Mouse (Mus musculus) mouse embryonic stem cell (cell line): Measurements from ENCODE around the gene Nf2.

ENCODE experiments used
- in situ Hi-C, 2 experiments: fragments of 300-500 bp; cut with MboI; formaldehyde crosslinking; loops; 1 replicate in 1 of 2; 3 replicates in 1 of 2; pipeline ENCODE4 v1.14.3; 2019 to 2020; ENCODE audit warnings: low sequenced_read_pairs in 2 of 2, low pct_unique_long_range_greater_than_20kb in 1 of 2, mixed read lengths in 1 of 2; ENCODE audit not compliant: unreplicated experiment in 1 of 2

The Nf2 gene

DNA sequence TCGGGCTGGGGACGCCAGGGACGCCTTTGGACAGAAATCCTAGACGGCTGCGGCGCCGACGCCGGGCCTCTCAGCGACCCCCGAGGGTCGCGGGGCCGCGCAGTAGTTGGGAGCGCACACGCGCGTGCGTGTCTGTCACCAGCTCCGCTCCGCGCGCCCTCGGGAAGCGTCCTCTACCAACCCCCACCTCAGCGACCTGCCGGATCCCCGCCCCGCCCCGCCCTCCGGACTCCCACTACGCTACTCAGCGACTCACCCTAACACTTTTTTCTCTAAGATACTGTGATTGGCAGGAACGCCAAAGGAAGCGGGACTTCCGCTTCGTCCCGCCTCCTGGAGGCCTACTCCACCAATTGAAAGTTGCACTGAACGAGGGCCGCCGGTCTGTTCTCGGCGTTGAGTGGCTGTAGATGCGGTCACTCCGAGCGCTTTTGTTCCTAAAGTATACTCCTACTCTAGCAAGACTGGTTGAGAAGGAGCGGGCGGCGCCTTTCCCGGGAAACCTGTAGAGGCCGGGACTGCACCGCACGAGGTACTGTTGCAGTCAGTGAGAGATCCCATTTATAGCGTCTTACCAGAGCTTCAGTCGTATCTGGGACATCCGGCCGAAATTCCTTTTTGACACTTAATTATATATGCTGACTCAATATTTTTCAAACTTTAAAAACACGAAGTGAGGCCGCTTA is at the start of gene Nf2:
Gene Nf2 (minus strand): TSS at position 279 of the 686 bp plus-strand sequence.
- in situ Hi-C loops: no loop called here

GRCm38 (mm10) chr11:4894848-4895816 is 45.8 kb upstream of the Nf2 start, which contains the start of gene Thoc5:
Thoc5 (plus strand) TSS chr11:4895320.
- in situ Hi-C loops: no loop called here

DNA sequence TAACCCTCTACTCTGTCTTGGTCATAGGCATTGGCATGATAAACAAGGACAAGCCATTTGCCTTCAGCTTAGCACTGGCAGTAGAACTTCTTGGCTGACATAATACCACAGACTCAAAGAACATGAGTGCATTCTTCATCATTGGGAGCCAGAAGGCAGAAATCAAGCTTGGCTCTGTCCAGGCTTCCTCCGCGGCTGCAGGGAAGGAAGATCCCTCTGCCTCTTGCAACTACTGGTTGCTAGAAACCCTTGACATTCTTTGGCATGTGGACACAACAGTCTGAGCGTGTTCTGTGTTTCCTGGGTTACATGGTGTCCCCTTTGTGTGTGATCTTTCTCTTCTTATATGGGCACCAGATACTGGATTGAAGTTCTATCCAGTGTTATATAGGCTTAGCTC is 37.7 kb upstream of the Nf2 start:
- in situ Hi-C loops: no loop called here

DNA sequence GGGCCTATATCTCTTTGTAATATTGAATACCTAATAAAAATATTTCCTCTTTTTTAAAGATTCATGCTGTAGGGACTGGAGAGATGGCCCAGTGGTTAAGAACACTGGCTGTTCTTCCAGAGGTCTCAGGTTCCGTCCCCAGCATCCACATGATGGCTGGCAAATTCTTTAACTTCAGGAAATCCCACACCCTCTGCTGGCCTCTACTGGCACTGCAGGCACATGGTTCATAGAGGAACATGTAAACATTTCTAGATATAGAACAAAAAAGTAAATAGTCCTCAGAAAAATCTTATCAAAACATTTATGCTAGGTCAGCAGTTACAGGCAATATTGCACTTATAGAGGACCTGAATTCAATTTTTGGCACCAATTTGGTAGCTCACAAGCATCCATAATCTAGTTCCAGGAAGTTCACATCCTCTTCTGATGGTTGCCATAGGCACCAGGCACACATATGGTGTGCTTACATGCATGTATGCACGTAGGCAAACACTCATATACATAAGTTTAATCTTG is 36.1 kb upstream of the Nf2 start:
- in situ Hi-C loops: no loop called here

DNA sequence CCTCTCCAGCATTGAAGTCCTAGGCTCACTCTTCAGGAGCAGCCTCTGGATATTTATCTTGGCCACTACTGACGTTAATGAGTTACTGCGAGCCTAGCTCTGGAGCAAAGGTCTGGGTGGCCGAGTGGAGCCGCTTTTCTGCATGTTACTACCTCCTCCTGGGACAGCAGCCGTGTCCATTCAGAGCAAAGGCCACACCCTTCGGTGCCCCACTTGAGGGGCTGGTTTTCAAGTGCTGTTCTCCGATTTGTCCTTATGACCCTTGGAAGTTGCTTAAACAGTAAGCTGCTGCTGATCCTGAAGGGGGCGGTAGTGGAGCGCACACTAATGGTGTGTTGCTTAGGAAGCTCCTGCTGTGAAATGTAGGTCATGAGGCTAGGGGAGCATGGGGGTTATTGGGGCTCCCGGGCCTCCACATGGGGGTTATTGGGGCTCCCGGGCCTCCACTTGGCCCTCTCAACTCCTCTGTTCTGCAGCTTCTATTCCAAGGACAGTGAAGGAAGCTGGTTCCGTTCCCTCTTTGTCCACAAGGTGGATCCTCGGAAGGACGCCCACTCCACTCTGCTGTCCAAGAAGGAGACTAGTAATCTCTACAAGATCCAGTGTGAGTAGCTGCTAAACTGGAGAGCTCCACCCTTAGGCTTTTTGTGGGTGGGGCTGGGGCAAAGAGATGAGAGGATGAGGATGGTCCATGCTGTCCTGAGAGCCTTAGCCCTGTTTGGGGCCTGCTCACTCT is 33.7 kb upstream of the Nf2 start:
- in situ Hi-C loops: no loop called here

- in situ Hi-C loops: no loop called here
Measured at GRCm38 (mm10) chr11:4881087-4881486, 31.8 kb upstream of the Nf2 start.

GRCm38 (mm10) chr11:4874551-4874950 is 25.2 kb upstream of the Nf2 start:
- in situ Hi-C loops: no loop called here

DNA sequence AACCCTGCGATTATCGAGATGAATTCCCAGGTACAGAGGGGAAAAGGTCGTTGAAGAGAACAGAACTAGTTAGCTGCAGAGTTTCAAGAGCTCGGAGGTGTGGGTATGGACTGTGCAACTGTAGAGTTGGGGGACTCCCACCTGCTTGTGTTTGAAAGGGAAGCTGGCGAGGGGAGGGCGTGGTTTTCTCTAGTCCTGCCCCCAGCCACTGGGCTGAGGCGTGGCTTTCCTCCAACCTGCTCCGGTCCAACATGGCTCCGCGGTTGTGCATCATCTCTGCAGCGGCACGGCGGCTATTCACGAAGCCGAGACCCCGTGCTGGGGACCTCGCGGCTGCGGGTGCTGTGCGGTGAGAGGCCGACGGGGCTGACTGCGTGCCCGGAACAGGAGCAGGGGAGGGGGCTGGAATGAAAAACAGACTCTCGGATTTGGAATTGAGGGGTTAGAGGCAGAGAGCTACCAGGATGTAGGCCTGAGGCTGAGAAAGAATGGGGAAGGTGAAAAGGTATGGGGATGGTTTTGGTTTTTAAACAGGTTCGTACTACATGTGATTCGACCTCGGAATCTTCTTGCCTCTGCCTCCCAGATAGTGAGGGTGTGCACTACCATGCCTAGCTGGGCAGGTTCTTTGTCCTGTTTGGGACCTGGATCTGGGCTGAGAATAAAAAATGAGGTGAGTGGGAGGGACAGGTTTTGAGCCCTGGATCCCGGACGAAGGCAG is 24.6 kb upstream of the Nf2 start, which contains the start of gene Nipsnap1:
Gene Nipsnap1 (plus strand): TSS at position 197 of the 721 bp plus-strand sequence.
- in situ Hi-C loops: no loop called here

GRCm38 (mm10) chr11:4865645-4866251 is 16.4 kb upstream of the Nf2 start:
- in situ Hi-C loops: no loop called here

DNA sequence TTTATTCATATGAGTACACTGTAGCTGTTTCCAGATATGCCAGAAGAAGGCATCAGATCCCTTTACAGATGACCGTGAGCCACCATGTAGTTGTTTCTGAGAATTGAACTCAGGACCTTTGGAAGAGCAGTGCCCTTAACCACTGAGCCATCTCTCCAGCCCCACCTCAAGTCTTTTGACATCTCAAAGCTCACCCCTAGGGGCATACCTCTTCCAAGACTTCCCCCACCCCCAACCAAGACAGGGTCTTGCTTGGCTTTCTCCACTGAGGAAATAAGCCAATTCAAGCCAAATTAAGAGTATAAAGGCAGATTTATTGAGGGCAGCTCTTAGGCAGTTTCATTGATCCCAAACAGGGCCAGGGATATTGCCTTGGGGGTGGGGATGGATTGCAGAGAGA is 13.4 kb upstream of the Nf2 start:
- in situ Hi-C loops: no loop called here

- in situ Hi-C loops: no loop called here
Measured at GRCm38 (mm10) chr11:4861816-4862604, 12.7 kb upstream of the Nf2 start.

GRCm38 (mm10) chr11:4860986-4861385 is 11.7 kb upstream of the Nf2 start:
- in situ Hi-C loops: no loop called here

DNA sequence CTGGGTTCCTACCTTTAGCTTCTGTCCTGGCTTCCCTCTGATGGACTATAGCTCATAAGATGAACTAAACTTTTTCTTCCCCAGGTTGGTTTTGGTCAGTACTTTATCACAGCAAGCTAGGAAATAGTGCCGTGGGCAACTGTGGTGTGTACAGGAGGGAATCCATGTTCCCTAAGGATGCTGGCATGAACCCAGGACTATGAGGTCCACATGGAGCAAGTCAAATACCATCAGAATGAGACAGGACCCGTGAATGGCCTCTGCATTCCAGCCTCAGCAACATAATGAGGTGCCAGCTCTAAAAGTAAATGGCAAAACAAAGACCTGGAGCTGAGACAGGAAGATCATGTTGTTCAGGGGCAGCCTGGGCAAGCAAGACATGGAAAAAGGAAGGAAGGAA is 9.1 kb upstream of the Nf2 start:
- in situ Hi-C loops: no loop called here

DNA sequence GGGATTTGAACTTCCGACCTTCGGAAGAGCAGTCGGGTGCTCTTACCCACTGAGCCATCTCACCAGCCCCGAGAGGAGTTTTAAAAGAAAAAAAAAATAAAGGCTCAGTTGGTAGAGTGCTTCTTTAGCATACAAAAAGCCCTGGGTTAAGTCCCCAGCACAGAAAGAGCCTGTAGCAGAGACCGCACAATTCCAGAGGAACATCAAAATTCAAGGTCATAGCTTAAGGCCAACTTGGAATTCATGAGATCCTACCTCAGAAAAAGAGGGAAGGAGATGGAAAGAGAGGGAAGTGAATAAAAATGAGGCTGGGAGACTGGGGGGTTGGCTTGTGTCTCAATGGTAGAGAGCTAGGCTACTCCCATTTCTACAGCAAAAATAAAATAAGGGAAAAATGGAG is 4.8 kb upstream of the Nf2 start:
- in situ Hi-C loops: no loop called here

DNA sequence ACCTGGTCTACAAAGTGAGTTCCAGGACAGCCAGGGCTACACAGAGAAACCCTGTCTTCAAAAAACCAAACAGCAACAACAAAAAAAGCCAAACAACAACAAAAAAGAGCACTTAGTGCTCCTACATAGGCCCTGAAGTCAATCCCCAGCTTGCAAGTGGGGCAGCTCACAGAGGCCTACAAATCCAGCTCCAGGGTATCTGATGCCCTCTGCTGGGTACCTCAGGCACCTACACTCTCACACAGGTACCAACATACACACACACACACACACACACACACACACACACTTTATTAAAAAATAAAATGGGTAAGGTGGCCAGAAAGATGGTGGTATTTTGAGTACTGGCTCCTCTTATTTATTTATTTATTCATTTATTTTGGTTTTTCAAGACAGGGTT is 3.7 kb upstream of the Nf2 start:
- in situ Hi-C loops: no loop called here

DNA sequence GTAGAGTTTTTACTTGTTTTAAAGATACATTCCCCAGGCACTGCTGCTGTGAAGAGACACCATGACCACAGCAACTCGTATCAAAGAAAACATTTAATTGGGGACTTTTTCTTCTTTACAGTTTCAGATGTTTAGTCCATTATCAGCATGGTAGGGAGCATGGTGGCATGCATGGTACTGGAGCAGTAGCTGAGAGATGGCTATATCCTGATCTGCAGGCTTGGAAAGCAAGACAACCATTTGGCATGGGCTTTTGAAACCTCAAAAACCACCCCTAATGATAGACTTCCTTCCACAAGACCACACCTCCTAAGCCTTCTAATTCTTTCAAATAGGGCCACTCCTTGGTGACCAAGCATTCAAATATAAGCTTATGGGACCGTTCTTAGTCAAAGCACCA is 1.1 kb upstream of the Nf2 start:
- in situ Hi-C loops: no loop called here
